Mouse (Mus musculus) activated CD4-positive, CD25-positive, alpha-beta regulatory T cell, adult 4 months (primary cell): ENCODE data around the gene 2310022A10Rik. TPM values are rescaled to one million over a fixed set of nuclear protein-coding genes. Genes with fewer than 3 reads are reported as not detected.
"Not testable (repeated sequence)": the region's sequence is repeated elsewhere in the genome, so short reads cannot be mapped to it uniquely, and the experiment has no call there.

Source experiments
- ATAC-seq: one replicate; pipeline ENCODE4 v1.8.0; 2017
- polyA plus RNA-seq, 2 experiments: library from polyadenylated mRNA; unstranded; fragments of 100-300 nt; shearing (Covaris generic); gene quantifications; one replicate each; pipeline ENCODE4 v1.2.1; 2017

Gene 2310022A10Rik
- polyA plus RNA-seq, 2 experiments from 2014 or later = 14.9 to 18.7 TPM

- no peak for ATAC-seq
Observed at GRCm38 (mm10) chr7:27613751-27614499, 60.9 kb downstream of the 2310022A10Rik start.

- ATAC-seq = no peak
Observed at GRCm38 (mm10) chr7:27621028-27621427, 68.0 kb downstream of the 2310022A10Rik start.

DNA sequence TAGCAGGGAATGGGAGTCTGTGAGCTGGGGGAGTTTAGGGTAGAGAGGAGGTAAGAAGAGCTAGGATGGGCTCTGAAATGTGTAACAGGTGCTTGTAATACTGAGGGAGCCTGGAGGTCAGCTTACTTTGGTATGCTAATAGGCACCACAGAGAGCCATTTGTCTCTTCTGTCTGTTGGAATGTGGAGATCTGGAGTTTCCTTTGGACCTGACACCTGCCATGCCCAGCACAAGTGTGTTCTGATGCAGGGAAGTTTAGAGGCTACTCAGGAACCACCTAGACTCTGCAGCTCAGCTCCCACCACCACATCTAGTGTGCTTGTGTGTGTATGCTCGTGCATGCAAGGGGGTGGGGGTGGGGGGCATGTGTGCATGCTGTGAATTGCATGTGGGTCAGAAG, 69.2 kb downstream of the 2310022A10Rik start:
- no peak for ATAC-seq

- no peak for ATAC-seq
Observed at GRCm38 (mm10) chr7:27624967-27625366, 71.9 kb downstream of the 2310022A10Rik start.

DNA sequence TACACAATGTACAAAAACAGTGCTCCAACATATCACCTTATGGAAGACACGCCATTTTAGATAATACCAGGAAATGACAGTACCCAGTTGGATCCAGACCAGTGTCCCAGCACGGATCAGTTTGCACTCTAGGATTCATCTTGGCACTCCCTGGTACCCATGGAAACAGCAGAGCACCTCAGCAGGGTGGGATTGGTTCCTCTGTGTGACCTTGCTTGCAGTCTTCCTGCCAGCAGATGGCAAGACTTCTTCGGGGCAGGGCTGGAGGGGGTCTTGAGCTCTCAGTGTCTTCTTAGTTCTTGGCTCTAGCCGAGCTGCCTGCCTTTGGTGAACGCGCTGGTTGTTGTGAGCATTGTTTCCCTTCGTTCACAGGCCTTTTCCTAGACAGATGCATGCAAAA, 74.7 kb downstream of the 2310022A10Rik start:
- ATAC-seq = no peak

GRCm38 (mm10) chr7:27628190-27628589, 75.2 kb downstream of the 2310022A10Rik start:
- ATAC-seq = no peak

DNA sequence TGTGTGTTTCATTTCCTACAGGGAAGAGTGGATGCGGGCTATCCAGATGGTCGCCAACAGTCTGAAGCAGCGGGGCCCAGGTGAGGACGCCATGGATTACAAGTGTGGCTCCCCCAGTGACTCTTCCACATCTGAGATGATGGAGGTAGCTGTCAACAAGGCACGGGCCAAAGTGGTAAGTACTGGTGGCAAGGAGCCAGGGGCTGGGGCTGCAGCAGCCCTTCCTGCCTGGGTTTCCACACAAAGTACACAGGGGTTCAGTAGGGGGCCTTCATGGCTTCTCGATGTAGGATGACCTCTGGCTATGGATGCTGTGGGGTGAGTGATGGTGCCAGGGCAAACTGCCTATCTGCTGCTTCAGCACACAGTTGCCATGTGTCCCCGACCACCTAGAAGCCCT, 75.8 kb downstream of the 2310022A10Rik start:
- ATAC-seq = not testable (repeated sequence)

DNA sequence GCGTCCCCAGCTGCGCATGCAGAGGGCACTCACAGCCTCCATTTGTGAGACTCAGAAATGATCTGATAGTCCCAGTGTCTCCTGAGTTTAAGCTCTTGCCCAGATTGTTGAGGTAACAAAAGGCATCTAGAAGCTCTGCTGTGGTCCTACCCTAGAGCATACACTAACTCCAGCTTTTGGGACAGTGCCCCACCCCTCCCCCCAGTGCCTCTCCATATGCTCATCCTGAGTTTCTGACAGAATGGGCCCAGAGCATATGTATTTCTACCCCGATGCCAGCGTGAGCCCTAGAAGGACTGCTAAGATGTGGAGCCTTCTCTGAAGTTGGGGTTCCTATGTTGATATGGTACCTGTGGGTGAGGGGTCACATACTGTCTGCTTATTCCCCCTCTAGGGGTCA, 78.4 kb downstream of the 2310022A10Rik start:
- no peak for ATAC-seq

Other genes starting within 250 kb of the 2310022A10Rik start
- 1 to 10 TPM in 1 of 2 experiments, under 1 TPM in 1; 0.94 to 1.3 TPM for gene Ltbp4, start 215.5 kb upstream of the 2310022A10Rik start, polyA plus RNA-seq
- gene Shkbp1, start 197.2 kb upstream of the 2310022A10Rik start, polyA plus RNA-seq = 10 to 100 TPM; 48.9 to 66.0 TPM
- gene Gm20479, start 195.8 kb upstream of the 2310022A10Rik start, polyA plus RNA-seq = 1 to 10 TPM; 1.4 to 3.3 TPM
- gene Sptbn4, start 105.5 kb upstream of the 2310022A10Rik start, polyA plus RNA-seq = under 1 TPM; 0.16 to 0.37 TPM
- 10 to 100 TPM; 13.9 to 16.7 TPM for gene Blvrb, start 105.3 kb upstream of the 2310022A10Rik start, polyA plus RNA-seq
- 10 to 100 TPM; 41.9 to 47.6 TPM for gene Sertad3, start 79.5 kb upstream of the 2310022A10Rik start, polyA plus RNA-seq
- 10 to 100 TPM; 46.6 to 47.9 TPM for gene Sertad1, start 66.3 kb upstream of the 2310022A10Rik start, polyA plus RNA-seq
- gene Prx, start 53.9 kb upstream of the 2310022A10Rik start, polyA plus RNA-seq = under 1 TPM; 0.11 to 0.68 TPM
- gene Hipk4, start 30.0 kb upstream of the 2310022A10Rik start, polyA plus RNA-seq = not detected
- 100 to 1,000 TPM; 149 to 193 TPM for gene Pld3, start within 50 bp of the 2310022A10Rik start, polyA plus RNA-seq
- gene Akt2, start 38.3 kb downstream of the 2310022A10Rik start, polyA plus RNA-seq = 10 to 100 TPM; 43.6 to 48.5 TPM
- not detected for gene Ttc9b, start 100.7 kb downstream of the 2310022A10Rik start, polyA plus RNA-seq
- 1 to 10 TPM in 1 of 2 experiments, under 1 TPM in 1; 0.61 to 1.2 TPM for gene Map3k10, start 121.4 kb downstream of the 2310022A10Rik start, polyA plus RNA-seq
- gene Zfp607b, start 136.1 kb downstream of the 2310022A10Rik start, polyA plus RNA-seq = 1 to 10 TPM; 2.1 TPM
- gene Zfp60, start 178.2 kb downstream of the 2310022A10Rik start, polyA plus RNA-seq = 1 to 10 TPM; 7.0 to 8.0 TPM